Mouse (Mus musculus) CH12.LX (cell line): ENCODE results near the gene Cdh26.

Experiments used
- CTCF ChIP-seq, 2 experiments: IDR thresholded peaks in 1 of 2; conservative IDR thresholded peaks in 1 of 2; 2 replicates each; pipeline ENCODE4 v1.5.1; 2011 to 2012; ENCODE audit warnings: low read depth in 2 of 2, low read length in 2 of 2, improper control_type of control experiment in 1 of 2, inconsistent platforms in 1 of 2, mild to moderate bottlenecking in 1 of 2, moderate library complexity in 1 of 2
- ETS1 ChIP-seq: conservative IDR thresholded peaks from 2 replicates; pipeline ENCODE4 v1.6.1; 2012; ENCODE audit warnings: low read depth, mild to moderate bottlenecking, inconsistent platforms, low read length, improper control_type of control experiment, moderate library complexity
- GABPA ChIP-seq: IDR thresholded peaks from 2 replicates; pipeline ENCODE4 v1.6.1; 2012; ENCODE audit warnings: low read depth, low read length, improper control_type of control experiment, inconsistent platforms; ENCODE audit not compliant: insufficient replicate concordance
- KAT2A ChIP-seq: IDR thresholded peaks from 2 replicates; pipeline ENCODE4 v1.6.1; 2012; ENCODE audit warnings: low read length, improper control_type of control experiment, inconsistent platforms; ENCODE audit not compliant: insufficient replicate concordance
- NRF1 ChIP-seq: IDR thresholded peaks from 2 replicates; pipeline ENCODE4 v1.6.1; 2014; ENCODE audit warnings: low read depth, mild to moderate bottlenecking, inconsistent platforms, low read length, improper control_type of control experiment, moderate library complexity
- POLR2A ChIP-seq: IDR thresholded peaks from 2 replicates; pipeline ENCODE4 v1.6.1; 2011; ENCODE audit warnings: low read depth, mild to moderate bottlenecking, improper control_type of control experiment, low read length
- UBTF ChIP-seq: IDR thresholded peaks from 2 replicates; pipeline ENCODE4 v1.6.1; 2012; ENCODE audit warnings: low read depth, mild to moderate bottlenecking, inconsistent platforms, low read length, improper control_type of control experiment, moderate library complexity

DNA sequence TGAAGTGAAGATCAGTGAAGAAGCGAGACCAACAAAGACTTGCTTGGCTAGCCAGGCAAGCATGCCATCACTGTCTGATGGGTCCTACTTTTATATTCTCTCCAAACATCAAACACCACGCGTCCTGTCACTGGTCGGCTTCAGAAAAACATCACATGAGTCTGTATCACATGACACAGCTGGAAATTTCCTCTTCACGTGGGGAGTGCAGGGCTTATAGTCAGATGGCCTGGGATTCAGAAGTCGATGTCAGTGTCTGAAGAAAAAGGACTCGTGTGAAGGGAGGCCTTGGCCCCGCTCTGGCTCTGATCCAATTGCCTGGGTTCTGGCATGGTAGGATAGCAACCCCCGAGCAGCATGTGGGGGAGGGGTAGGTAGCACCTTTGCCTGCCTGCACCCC lies 86.6 kb downstream of the Cdh26 start:
- no peak for TF ChIP-seq CTCF (conservative IDR thresholded peaks at IDR 0.05 in 1 of 2, IDR thresholded peaks at IDR 0.05 in 1 of 2; ENCODE audit: low read depth in 2 of 2, low read length in 2 of 2)
- no peak for TF ChIP-seq NRF1
- no peak for TF ChIP-seq ETS1
- TF ChIP-seq POLR2A: no peak
- no peak for TF ChIP-seq GABPA
- TF ChIP-seq UBTF: no peak
- TF ChIP-seq KAT2A: no peak
